Mouse (Mus musculus) liver, embryonic 14 days (tissue): ENCODE results near the gene Gm12166. TPM values are rescaled to one million over a fixed set of nuclear protein-coding genes. Genes with fewer than 3 reads are reported as not detected.

ENCODE experiments used
- polyA plus RNA-seq: library from polyadenylated mRNA; depleted of rRNA; stranded (reverse); fragments of >200 nt; gene quantifications from 2 replicates; pipeline ENCODE4 v1.2.3, GENCODE M21; 2012; rRNA removed

Gene Gm12166
- 1.9 TPM in 2 replicates for polyA plus RNA-seq

DNA sequence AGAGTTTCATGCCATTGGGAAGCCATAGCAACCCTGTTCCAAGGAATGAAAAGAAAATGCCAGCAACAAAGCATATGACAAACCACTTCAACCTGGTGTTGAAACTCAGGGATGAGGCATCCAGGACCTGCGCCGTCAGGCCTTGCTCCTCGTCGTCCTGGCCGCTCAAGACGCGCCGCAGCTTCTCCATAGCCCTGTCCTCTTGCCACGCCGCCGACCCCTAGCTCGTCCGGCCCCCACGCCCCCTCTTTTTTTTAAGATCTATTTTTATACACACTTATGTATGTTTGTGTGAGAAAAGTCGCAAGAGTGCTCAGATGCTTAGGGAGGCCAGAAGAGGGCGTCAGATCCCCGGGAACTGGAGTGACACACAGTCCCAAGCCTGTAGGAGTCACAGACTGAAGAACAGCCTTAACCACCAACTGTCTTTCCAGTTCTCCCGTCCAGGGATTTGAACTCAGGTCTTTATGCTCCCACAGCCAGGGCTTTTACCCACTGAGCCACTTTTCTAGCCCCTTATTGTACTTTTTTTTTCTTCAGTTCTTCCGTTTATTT lies at the start of gene Gm12166:
Gm12166 (minus strand) TSS at position 217 of the 555 bp plus-strand sequence.

GRCm38 (mm10) chr11:46055896-46056769 lies 4.0 kb upstream of the Gm12166 start, which contains the start of gene Adam19:
Gene Adam19, plus strand, starts transcription at chr11:46055992.

Other genes starting within 250 kb of the Gm12166 start
- gene Clint1, start 200.3 kb downstream of the Gm12166 start, polyA plus RNA-seq = 42.9 and 48.7 TPM in 2 replicates
- 1.9 and 2.3 TPM in 2 replicates for gene Lsm11, start 107.4 kb downstream of the Gm12166 start, polyA plus RNA-seq
- 8.6 and 9.3 TPM in 2 replicates for gene Thg1l, start 96.8 kb downstream of the Gm12166 start, polyA plus RNA-seq
- 0.02 and 0.03 TPM in 2 replicates for gene Sox30, start 72.0 kb downstream of the Gm12166 start, polyA plus RNA-seq
- gene Adam19, start 3.7 kb upstream of the Gm12166 start, polyA plus RNA-seq = 1.2 and 1.5 TPM in 2 replicates
- 0.06 and 0.07 TPM in 2 replicates for gene Nipal4, start 114.2 kb upstream of the Gm12166 start, polyA plus RNA-seq
- not detected in 2 replicates for gene Fndc9, start 183.2 kb upstream of the Gm12166 start, polyA plus RNA-seq